Mouse (Mus musculus) urinary bladder, postnatal 25 days (tissue): ENCODE data around the gene Emp1.
A peak's percentile ranks its signal among the peaks of the same experiment; 100 is the strongest.

Source experiments
- DNase-seq: peaks from one replicate; pipeline ENCODE4 v3.0.0; 2022; ENCODE audit warnings: low spot score

Emp1 gene

GRCm38 (mm10) chr6:135362459-135363159 lies at the start of gene Emp1:
Emp1 (plus strand) TSS chr6:135362545.
- peak; percentile 79 for DNase-seq

- DNase-seq = no peak
Measured at GRCm38 (mm10) chr6:135313981-135314380, 48.4 kb upstream of the Emp1 start.

- no peak for DNase-seq
Measured at GRCm38 (mm10) chr6:135316141-135316540, 46.2 kb upstream of the Emp1 start.

GRCm38 (mm10) chr6:135319431-135319933 lies 42.9 kb upstream of the Emp1 start:
- DNase-seq = no peak

GRCm38 (mm10) chr6:135322749-135323148 lies 39.6 kb upstream of the Emp1 start:
- DNase-seq = no peak

- peak; percentile 63 for DNase-seq
Measured at GRCm38 (mm10) chr6:135323311-135323982, 38.9 kb upstream of the Emp1 start.

- DNase-seq = no peak
Measured at GRCm38 (mm10) chr6:135324111-135324510, 38.2 kb upstream of the Emp1 start.

GRCm38 (mm10) chr6:135324686-135325300 lies 37.6 kb upstream of the Emp1 start:
- no peak for DNase-seq

GRCm38 (mm10) chr6:135326847-135327246 lies 35.5 kb upstream of the Emp1 start:
- DNase-seq = no peak

GRCm38 (mm10) chr6:135331916-135332315 lies 30.4 kb upstream of the Emp1 start:
- no peak for DNase-seq

- DNase-seq = no peak
Measured at GRCm38 (mm10) chr6:135332737-135333281, 29.5 kb upstream of the Emp1 start.

GRCm38 (mm10) chr6:135333994-135334651 lies 28.2 kb upstream of the Emp1 start:
- DNase-seq = peak; percentile 36

- DNase-seq = no peak
Measured at GRCm38 (mm10) chr6:135336376-135336775, 26.0 kb upstream of the Emp1 start.

- no peak for DNase-seq
Measured at GRCm38 (mm10) chr6:135340355-135341075, 21.8 kb upstream of the Emp1 start.

GRCm38 (mm10) chr6:135341076-135341378 lies 21.3 kb upstream of the Emp1 start:
- no peak for DNase-seq

- no peak for DNase-seq
Measured at GRCm38 (mm10) chr6:135351638-135352302, 10.6 kb upstream of the Emp1 start.

- DNase-seq = no peak
Measured at GRCm38 (mm10) chr6:135352537-135352936, 9.8 kb upstream of the Emp1 start.

- no peak for DNase-seq
Measured at GRCm38 (mm10) chr6:135354953-135355352, 7.4 kb upstream of the Emp1 start.

- DNase-seq = no peak
Measured at GRCm38 (mm10) chr6:135360331-135360730, 2.0 kb upstream of the Emp1 start.

GRCm38 (mm10) chr6:135362098-135362458 lies 267 bp upstream of the Emp1 start:
- no peak for DNase-seq

GRCm38 (mm10) chr6:135363344-135364040 lies 1.1 kb downstream of the Emp1 start:
- no peak for DNase-seq
